Mouse (Mus musculus): ENCODE measurements at regions not wholly inside any gene's neighbourhood (a gene's known extent, or its start where the extent isn't known, plus 50 kb on each side); places are given as distances from the start of the nearest gene placed in this dataset.

Small RNA genes in the stretch of these regions (microRNA-seq; reads per million reads assigned to microRNA genes)
- gene Gm44495 = 0 reads per million in 2 experiments

Measured in layer of hippocampus, postnatal 25 days (tissue).